Mouse (Mus musculus) MEL (cell line): ENCODE measurements around the gene Iqca. TPM values are rescaled to one million over a fixed set of nuclear protein-coding genes. Genes with fewer than 3 reads are reported as not detected.

Experiments used
- DNase-seq: peaks from one replicate; pipeline ENCODE4 v3.0.0; 2011; ENCODE audit warnings: low read depth, low spot score
- H3K27ac ChIP-seq: 2 replicates; pipeline ENCODE4 v1.5.1; 2012; ENCODE audit warnings: low read depth, mild to moderate bottlenecking, control low read depth, low read length, moderate library complexity; ENCODE audit not compliant: control insufficient read depth
- H3K27me3 ChIP-seq, 2 experiments: fragments of 150-350 bp in 1 of 2; sonication (generic) in 1 of 2; 2 replicates each; pipeline ENCODE4 v1.6.1; 2012; ENCODE audit warnings: low read length in 2 of 2, mild to moderate bottlenecking in 2 of 2, improper control_type of control experiment in 1 of 2, moderate library complexity in 1 of 2; ENCODE audit not compliant: insufficient read depth in 2 of 2, control insufficient read depth in 1 of 2
- H3K36me3 ChIP-seq, 2 experiments: 2 replicates each; pipeline ENCODE4 v1.6.1; 2012 to 2014; ENCODE audit warnings: low read length in 2 of 2, improper control_type of control experiment in 1 of 2, inconsistent platforms in 1 of 2, mild to moderate bottlenecking in 1 of 2; ENCODE audit not compliant: insufficient read depth in 2 of 2, control insufficient read depth in 1 of 2
- H3K4me1 ChIP-seq, 2 experiments: fragments of 150-350 bp in 1 of 2; sonication (generic) in 1 of 2; 2 replicates each; pipeline ENCODE4 v1.6.1; 2012; ENCODE audit warnings: low read length in 2 of 2, improper control_type of control experiment in 1 of 2, mild to moderate bottlenecking in 1 of 2; ENCODE audit not compliant: insufficient read depth in 2 of 2, control insufficient read depth in 1 of 2
- H3K4me3 ChIP-seq, 2 experiments: fragments of 150-350 bp in 1 of 2; sonication (generic) in 1 of 2; 2 replicates each; pipeline ENCODE4 v1.5.1; 2012; ENCODE audit warnings: low read depth in 2 of 2, low read length in 2 of 2, mild to moderate bottlenecking in 2 of 2, moderate library complexity in 2 of 2, control low read depth in 1 of 2, improper control_type of control experiment in 1 of 2; ENCODE audit not compliant: control insufficient read depth in 1 of 2, insufficient read depth in 1 of 2
- H3K79me2 ChIP-seq: 2 replicates; pipeline ENCODE4 v1.6.1; 2012; ENCODE audit warnings: mild to moderate bottlenecking, low read length, moderate library complexity; ENCODE audit not compliant: control insufficient read depth, poor library complexity, insufficient read depth
- H3K9ac ChIP-seq: 2 replicates; pipeline ENCODE4 v1.6.1; 2012; ENCODE audit warnings: low read depth, mild to moderate bottlenecking, control low read depth, low read length, moderate library complexity; ENCODE audit not compliant: control insufficient read depth, poor library complexity, severe bottlenecking
- H3K9me3 ChIP-seq: fragments of 150-350 bp; sonication (generic); replicated peaks from 2 replicates; pipeline ENCODE4 v1.6.1; 2012; ENCODE audit warnings: mild to moderate bottlenecking, low read length, improper control_type of control experiment, moderate library complexity; ENCODE audit not compliant: insufficient read depth
- BHLHE40 ChIP-seq: IDR thresholded peaks from 2 replicates; pipeline ENCODE4 v1.6.1; 2012; ENCODE audit warnings: low read depth, mild to moderate bottlenecking, inconsistent platforms, low read length, improper control_type of control experiment, borderline replicate concordance
- CHD1 ChIP-seq: IDR thresholded peaks from 2 replicates; pipeline ENCODE4 v1.6.1; 2012; ENCODE audit warnings: low read depth, mild to moderate bottlenecking, inconsistent platforms, low read length, improper control_type of control experiment
- CHD2 ChIP-seq: IDR thresholded peaks from 2 replicates; pipeline ENCODE4 v1.6.1; 2011; ENCODE audit warnings: low read length, improper control_type of control experiment
- CTCF ChIP-seq, 3 experiments: IDR thresholded peaks in 2 of 3; conservative IDR thresholded peaks in 1 of 3; 2 replicates each; pipeline ENCODE4 v1.5.1; 2011 to 2012; ENCODE audit warnings: low read length in 3 of 3, low read depth in 2 of 3, mild to moderate bottlenecking in 2 of 3, improper control_type of control experiment in 1 of 3, inconsistent platforms in 1 of 3, mixed read lengths in 1 of 3, moderate library complexity in 1 of 3; ENCODE audit not compliant: control insufficient read depth in 1 of 3, insufficient read depth in 1 of 3, poor library complexity in 1 of 3, severe bottlenecking in 1 of 3
- ELF1 ChIP-seq: IDR thresholded peaks from 2 replicates; pipeline ENCODE4 v1.6.1; 2014; ENCODE audit warnings: low read depth, mild to moderate bottlenecking, inconsistent platforms, low read length, improper control_type of control experiment, moderate library complexity
- EP300 ChIP-seq, 2 experiments: IDR thresholded peaks; 2 replicates each; pipeline ENCODE4 v1.6.1; 2011; ENCODE audit warnings: improper control_type of control experiment in 2 of 2, low read length in 2 of 2, low read depth in 1 of 2, mild to moderate bottlenecking in 1 of 2
- ETS1 ChIP-seq: IDR thresholded peaks from 2 replicates; pipeline ENCODE4 v1.6.1; 2012; ENCODE audit warnings: low read depth, mild to moderate bottlenecking, inconsistent platforms, low read length, improper control_type of control experiment, moderate library complexity
- GATA1 ChIP-seq: IDR thresholded peaks from 2 replicates; pipeline ENCODE4 v1.6.1; 2011; ENCODE audit warnings: low read depth, low read length, improper control_type of control experiment
- JUND ChIP-seq: IDR thresholded peaks from 2 replicates; pipeline ENCODE4 v1.6.1; 2011; ENCODE audit warnings: low read depth, mild to moderate bottlenecking, improper control_type of control experiment, low read length
- KAT2A ChIP-seq: conservative IDR thresholded peaks from 2 replicates; pipeline ENCODE4 v1.6.1; 2012; ENCODE audit warnings: low read depth, low read length, improper control_type of control experiment, inconsistent platforms
- MEF2A ChIP-seq: IDR thresholded peaks from 2 replicates; pipeline ENCODE4 v1.6.1; 2014; ENCODE audit warnings: low read depth, mild to moderate bottlenecking, inconsistent platforms, low read length, improper control_type of control experiment; ENCODE audit not compliant: poor library complexity, insufficient replicate concordance, severe bottlenecking; ENCODE audit errors: extremely low read depth
- MYB ChIP-seq: IDR thresholded peaks from 2 replicates; pipeline ENCODE4 v1.6.1; 2011; ENCODE audit warnings: mild to moderate bottlenecking, low read depth, low read length, improper control_type of control experiment
- MYC ChIP-seq: IDR thresholded peaks from 2 replicates; pipeline ENCODE4 v1.6.1; 2011; ENCODE audit warnings: low read depth, mild to moderate bottlenecking, low read length, improper control_type of control experiment, moderate library complexity
- NELFE ChIP-seq: IDR thresholded peaks from 2 replicates; pipeline ENCODE4 v1.6.1; 2011; ENCODE audit warnings: low read depth, low read length, improper control_type of control experiment
- NRF1 ChIP-seq: IDR thresholded peaks from 2 replicates; pipeline ENCODE4 v1.6.1; 2014; ENCODE audit warnings: low read depth, mild to moderate bottlenecking, inconsistent platforms, low read length, improper control_type of control experiment, moderate library complexity; ENCODE audit not compliant: poor library complexity, insufficient read depth, severe bottlenecking
- POLR2A ChIP-seq, 2 experiments: IDR thresholded peaks; 2 replicates each; pipeline ENCODE4 v1.6.1; 2011 to 2012; ENCODE audit warnings: low read length in 2 of 2, mild to moderate bottlenecking in 2 of 2, control low read depth in 1 of 2, improper control_type of control experiment in 1 of 2, low read depth in 1 of 2, moderate library complexity in 1 of 2; ENCODE audit not compliant: control insufficient read depth in 1 of 2, insufficient read depth in 1 of 2, poor library complexity in 1 of 2
- POLR2AphosphoS5 ChIP-seq: IDR thresholded peaks from 2 replicates; pipeline ENCODE4 v1.6.1; 2012; ENCODE audit warnings: low read depth, borderline replicate concordance, mild to moderate bottlenecking, inconsistent platforms, low read length, moderate library complexity, mixed read lengths
- TBP ChIP-seq: IDR thresholded peaks from 2 replicates; pipeline ENCODE4 v1.8.0; 2011; ENCODE audit warnings: low read depth, low read length, improper control_type of control experiment
- TCF12 ChIP-seq: IDR thresholded peaks from 2 replicates; pipeline ENCODE4 v1.6.1; 2014; ENCODE audit warnings: low read depth, mild to moderate bottlenecking, inconsistent platforms, low read length, improper control_type of control experiment, moderate library complexity
- UBTF ChIP-seq: IDR thresholded peaks from 2 replicates; pipeline ENCODE4 v1.6.1; 2012; ENCODE audit warnings: low read depth, mild to moderate bottlenecking, inconsistent platforms, low read length, improper control_type of control experiment, moderate library complexity, borderline replicate concordance; ENCODE audit not compliant: insufficient read depth
- USF1 ChIP-seq: IDR thresholded peaks from 2 replicates; pipeline ENCODE4 v1.6.1; 2014; ENCODE audit warnings: low read depth, mild to moderate bottlenecking, inconsistent platforms, low read length, improper control_type of control experiment, moderate library complexity
- USF2 ChIP-seq, 2 experiments: IDR thresholded peaks; 2 replicates each; pipeline ENCODE4 v1.6.1; 2011 to 2012; ENCODE audit warnings: improper control_type of control experiment in 2 of 2, low read length in 2 of 2, borderline replicate concordance in 1 of 2, inconsistent platforms in 1 of 2, low read depth in 1 of 2, mild to moderate bottlenecking in 1 of 2; ENCODE audit not compliant: insufficient read depth in 1 of 2
- ZKSCAN1 ChIP-seq: IDR thresholded peaks from 2 replicates; pipeline ENCODE4 v1.6.1; 2012; ENCODE audit warnings: low read depth, mild to moderate bottlenecking, inconsistent platforms, low read length, improper control_type of control experiment, moderate library complexity
- ZMIZ1 ChIP-seq: IDR thresholded peaks from 2 replicates; pipeline ENCODE4 v1.6.1; 2012; ENCODE audit warnings: low read depth, mild to moderate bottlenecking, inconsistent platforms, low read length, improper control_type of control experiment, moderate library complexity
- ZNF384 ChIP-seq: IDR thresholded peaks from 2 replicates; pipeline ENCODE4 v1.6.1; 2012; ENCODE audit warnings: low read depth, mild to moderate bottlenecking, inconsistent platforms, low read length, improper control_type of control experiment
- polyA plus RNA-seq, 2 experiments: library from polyadenylated mRNA; stranded (reverse) in 1 of 2; unstranded in 1 of 2; fragments of >175 nt in 1 of 2; fragments of >200 nt in 1 of 2; gene quantifications; 2 replicates each; pipeline versions ENCODE4 v1.2.1 to v1.2.4; 2012; ENCODE audit warnings: low replicate concordance in 2 of 2, low read depth in 1 of 2; ENCODE audit not compliant: insufficient read length in 2 of 2, insufficient read depth in 1 of 2, missing spikeins in 1 of 2
- total RNA-seq: library from RNA; depleted of rRNA; stranded (reverse); fragments of 300-350 nt; gene quantifications from 2 replicates; pipeline ENCODE4 v1.2.3, GENCODE M21; 2012

Iqca gene
- total and polyA plus RNA-seq, 3 experiments, result 0.39 TPM; not detected in 2

- no peak for DNase-seq
- Histone ChIP-seq H3K27me3 (no peaks in the 10 kb centered on the region), H3K36me3 (no peaks in the 10 kb centered on the region)
- TF ChIP-seq EP300 (IDR thresholded peaks at IDR 0.05; ENCODE audit: low read depth in 1 of 2, low read length in 2 of 2) (no peak), NRF1 (no peak), BHLHE40 (no peak), NELFE (no peak), USF1 (no peak), MYC (no peak), ELF1 (no peak), POLR2AphosphoS5 (no peak), MEF2A (no peak), JUND (no peak), MYB (no peak), GATA1 (no peak)
- TF ChIP-seq, all 39 proteins: peak for 0
- no peaks in the 10 kb centered on the region for H3K79me2 ChIP-seq
- H3K4me1 ChIP-seq, result no peaks in the 10 kb centered on the region
- H3K9me3 ChIP-seq, result no peaks in the 10 kb centered on the region
- no peak overlapping the region for H3K4me3 ChIP-seq
- no peak overlapping the region for H3K9ac ChIP-seq
- H3K27ac ChIP-seq, result no peak overlapping the region
These were observed 35.8 kb upstream of the Iqca start for GRCm38 (mm10) chr1:90189046-90189445.

GRCm38 (mm10) chr1:90186874-90187273 is 33.7 kb upstream of the Iqca start:
- H3K9me3 ChIP-seq, result no peaks in the 10 kb centered on the region
- TF ChIP-seq UBTF, result no peak
- no peak for TF ChIP-seq POLR2A (IDR thresholded peaks at IDR 0.05; ENCODE audit: control insufficient read depth in 1 of 2, insufficient read depth in 1 of 2, low read depth in 1 of 2, low read length in 2 of 2, poor library complexity in 1 of 2)
- no peak for TF ChIP-seq ETS1
- no peak for TF ChIP-seq CHD2
- TF ChIP-seq ZKSCAN1, result no peak
- TF ChIP-seq USF2 (IDR thresholded peaks at IDR 0.05; ENCODE audit: borderline replicate concordance in 1 of 2, insufficient read depth in 1 of 2, low read depth in 1 of 2, low read length in 2 of 2), result no peak
- no peak for TF ChIP-seq EP300 (IDR thresholded peaks at IDR 0.05; ENCODE audit: low read depth in 1 of 2, low read length in 2 of 2)
- TF ChIP-seq TBP, result no peak
- no peak for TF ChIP-seq NELFE
- no peak for TF ChIP-seq USF1
- no peak for TF ChIP-seq ZMIZ1
- TF ChIP-seq KAT2A, result no peak
- TF ChIP-seq CTCF (IDR thresholded peaks at IDR 0.05 in 2 of 3, conservative IDR thresholded peaks at IDR 0.05 in 1 of 3; ENCODE audit: control insufficient read depth in 1 of 3, insufficient read depth in 1 of 3, low read depth in 2 of 3, low read length in 3 of 3, poor library complexity in 1 of 3, severe bottlenecking in 1 of 3), result no peak
- TF ChIP-seq CHD1, result no peak
- no peak for TF ChIP-seq MYC
- TF ChIP-seq NRF1, result no peak
- TF ChIP-seq ZNF384, result no peak
- TF ChIP-seq TCF12, result no peak
- no peak for TF ChIP-seq MEF2A
- no peak for TF ChIP-seq JUND
- TF ChIP-seq, all 39 proteins: peak for 0
- H3K9ac ChIP-seq, result no peak overlapping the region
- no peak overlapping the region for H3K4me3 ChIP-seq
- H3K27me3 ChIP-seq, result no peaks in the 10 kb centered on the region
- H3K27ac ChIP-seq, result no peak overlapping the region
- no peak for DNase-seq
- no peaks in the 10 kb centered on the region for H3K4me1 ChIP-seq
- H3K79me2 ChIP-seq, result no peaks in the 10 kb centered on the region
- H3K36me3 ChIP-seq, result no peaks in the 10 kb centered on the region
